Mouse (Mus musculus): ENCODE measurements around the gene Lmf1.

- no peak for TF ChIP-seq CTCF (IDR thresholded peaks at IDR 0.05; ENCODE audit: low read depth, low read length)
- TF ChIP-seq POLR2A (IDR thresholded peaks at IDR 0.05; ENCODE audit: insufficient read depth, low read length), result no peak
- no peak for TF ChIP-seq EP300 (IDR thresholded peaks at IDR 0.05; ENCODE audit: insufficient read depth, low read depth, low read length)
These were observed 13.5 kb downstream of the Lmf1 start for GRCm38 (mm10) chr17:25592336-25592735.

All from ES-Bruce4 (cell line).